Mouse (Mus musculus): ENCODE measurements around the gene Dnajc16. TPM values are rescaled to one million over a fixed set of nuclear protein-coding genes. Genes with fewer than 3 reads are reported as not detected.

The Dnajc16 gene
- polyA plus RNA-seq (2014; fragmentation: Illumina TruSeq; extraction: RNeasy Lipid Tissue Mini Kit (QIAGEN cat#74804); ENCODE audit: low read depth, low replicate concordance) = 3.8 TPM

GRCm38 (mm10) chr4:141790524-141790990 lies at the start of gene Dnajc16:
Dnajc16 (minus strand) TSS chr4:141790931.

DNA sequence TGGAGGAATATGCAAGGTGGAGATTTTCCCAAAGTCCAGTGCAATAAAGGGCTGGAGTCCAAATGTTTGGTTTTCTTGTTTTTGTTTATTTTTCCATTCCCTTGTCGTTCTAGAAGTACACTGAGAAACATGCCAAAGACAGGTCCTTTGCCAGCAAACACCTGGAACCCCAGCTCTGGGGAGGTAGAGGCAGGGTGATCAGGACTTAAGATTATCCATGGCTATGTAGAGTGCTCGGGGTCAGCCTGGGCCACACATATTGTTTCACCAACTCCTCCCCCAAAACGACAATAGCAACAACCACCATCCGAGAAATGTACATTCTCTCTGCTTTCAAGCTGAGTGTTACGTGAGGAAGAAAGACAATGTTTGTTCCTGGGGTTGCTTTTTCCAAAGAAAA lies 35.3 kb upstream of the Dnajc16 start, which contains the start of gene Cela2a:
Gene Cela2a (minus strand): TSS at position 101 of the 400 bp plus-strand sequence.

GRCm38 (mm10) chr4:141793282-141794151 lies 2.8 kb upstream of the Dnajc16 start, which contains the start of gene Casp9:
Casp9 (plus strand) TSS chr4:141793612.

GRCm38 (mm10) chr4:141746578-141747346 lies 44.0 kb downstream of the Dnajc16 start, which contains the start of gene Agmat:
Agmat (plus strand) TSS chr4:141746672.

DNA sequence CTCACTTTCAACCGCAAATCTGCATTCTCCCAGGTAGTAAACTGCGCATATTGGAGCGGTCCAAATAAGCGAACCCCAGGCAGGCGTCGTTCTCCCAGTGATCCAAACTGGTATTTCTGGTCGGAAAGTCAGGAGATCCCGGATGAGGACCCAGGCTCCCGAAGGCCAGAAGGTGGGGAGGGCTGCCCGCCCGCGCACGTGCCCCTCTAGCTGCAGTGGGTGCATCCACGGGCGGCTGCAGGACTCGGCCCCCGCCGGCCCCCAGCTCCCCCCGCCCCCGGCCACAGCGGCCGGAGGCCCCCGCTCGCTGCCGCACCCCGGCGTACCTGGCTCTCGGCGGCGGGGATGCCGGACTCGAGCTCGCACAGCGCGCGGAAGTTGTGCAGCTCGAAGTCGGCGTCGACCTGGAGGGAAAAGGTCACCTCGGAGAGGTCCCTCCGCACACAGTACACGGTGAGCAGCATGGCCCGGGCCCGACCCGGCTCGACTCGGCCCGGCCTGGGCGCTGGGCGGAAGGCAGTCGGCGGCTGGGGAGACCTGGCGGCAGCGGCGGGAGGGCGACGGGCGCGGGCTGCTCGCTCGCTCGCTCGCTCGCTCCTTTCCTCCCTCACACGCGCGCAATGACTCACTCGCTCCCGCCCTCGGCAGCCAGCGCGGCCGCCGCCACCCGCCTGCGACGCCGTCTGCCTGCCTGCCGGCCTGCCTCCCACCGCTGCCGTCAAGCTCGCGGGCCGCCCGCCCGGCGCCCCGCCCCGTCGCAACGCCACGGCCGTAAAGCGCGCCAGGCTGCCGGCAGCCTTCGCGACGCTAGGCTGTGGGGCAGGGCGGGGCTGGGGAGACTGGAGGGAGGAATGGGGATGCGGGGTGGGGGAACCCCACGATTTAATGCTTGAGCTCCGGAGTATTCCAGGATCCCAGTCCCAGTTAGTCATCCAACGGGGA lies 67.7 kb downstream of the Dnajc16 start, which contains the start of gene Ddi2:
Gene Ddi2 (minus strand): TSS at position 689 of the 942 bp plus-strand sequence.

Other genes starting within 250 kb of the Dnajc16 start
- 1.3 TPM for gene Fblim1, start 184.8 kb downstream of the Dnajc16 start, polyA plus RNA-seq (2014; fragmentation: Illumina TruSeq; extraction: RNeasy Lipid Tissue Mini Kit (QIAGEN cat#74804); ENCODE audit: low read depth, low replicate concordance)
- gene Tmem82, start 172.3 kb downstream of the Dnajc16 start, polyA plus RNA-seq (2014; fragmentation: Illumina TruSeq; extraction: RNeasy Lipid Tissue Mini Kit (QIAGEN cat#74804); ENCODE audit: low read depth, low replicate concordance) = 0.42 TPM
- gene Slc25a34, start 167.1 kb downstream of the Dnajc16 start, polyA plus RNA-seq (2014; fragmentation: Illumina TruSeq; extraction: RNeasy Lipid Tissue Mini Kit (QIAGEN cat#74804); ENCODE audit: low read depth, low replicate concordance) = 0.13 TPM
- gene Plekhm2, start 126.0 kb downstream of the Dnajc16 start, polyA plus RNA-seq (2014; fragmentation: Illumina TruSeq; extraction: RNeasy Lipid Tissue Mini Kit (QIAGEN cat#74804); ENCODE audit: low read depth, low replicate concordance) = 2.8 TPM
- gene Rsc1a1, start 105.3 kb downstream of the Dnajc16 start, polyA plus RNA-seq (2014; fragmentation: Illumina TruSeq; extraction: RNeasy Lipid Tissue Mini Kit (QIAGEN cat#74804); ENCODE audit: low read depth, low replicate concordance) = 0.28 TPM
- gene Ddi2, start 67.5 kb downstream of the Dnajc16 start, polyA plus RNA-seq (2014; fragmentation: Illumina TruSeq; extraction: RNeasy Lipid Tissue Mini Kit (QIAGEN cat#74804); ENCODE audit: low read depth, low replicate concordance) = 5.7 TPM
- gene Agmat, start 44.3 kb downstream of the Dnajc16 start, polyA plus RNA-seq (2014; fragmentation: Illumina TruSeq; extraction: RNeasy Lipid Tissue Mini Kit (QIAGEN cat#74804); ENCODE audit: low read depth, low replicate concordance) = not detected
- gene Casp9, start 2.7 kb upstream of the Dnajc16 start, polyA plus RNA-seq (2014; fragmentation: Illumina TruSeq; extraction: RNeasy Lipid Tissue Mini Kit (QIAGEN cat#74804); ENCODE audit: low read depth, low replicate concordance) = 4.0 TPM
- not detected for gene Cela2a, start 35.2 kb upstream of the Dnajc16 start, polyA plus RNA-seq (2014; fragmentation: Illumina TruSeq; extraction: RNeasy Lipid Tissue Mini Kit (QIAGEN cat#74804); ENCODE audit: low read depth, low replicate concordance)
- not detected for gene Ctrc, start 55.4 kb upstream of the Dnajc16 start, polyA plus RNA-seq (2014; fragmentation: Illumina TruSeq; extraction: RNeasy Lipid Tissue Mini Kit (QIAGEN cat#74804); ENCODE audit: low read depth, low replicate concordance)
- gene Efhd2, start 84.0 kb upstream of the Dnajc16 start, polyA plus RNA-seq (2014; fragmentation: Illumina TruSeq; extraction: RNeasy Lipid Tissue Mini Kit (QIAGEN cat#74804); ENCODE audit: low read depth, low replicate concordance) = 2.5 TPM
- gene Fhad1, start 224.2 kb upstream of the Dnajc16 start, polyA plus RNA-seq (2014; fragmentation: Illumina TruSeq; extraction: RNeasy Lipid Tissue Mini Kit (QIAGEN cat#74804); ENCODE audit: low read depth, low replicate concordance) = 123 TPM

Data from testis, adult 10 weeks (tissue).